Mouse (Mus musculus) E14TG2a.4 (cell line): ENCODE measurements around the gene Haghl.

ENCODE experiments used
- CTCF ChIP-seq: conservative IDR thresholded peaks from 2 replicates; pipeline ENCODE4 v1.5.1; 2014; ENCODE audit warnings: low read length
- NANOG ChIP-seq: IDR thresholded peaks from 2 replicates; pipeline ENCODE4 v1.6.1; 2014; ENCODE audit warnings: borderline replicate concordance, low read length, mixed read lengths
- POU5F1 ChIP-seq: IDR thresholded peaks from 2 replicates; pipeline ENCODE4 v1.6.1; 2014; ENCODE audit warnings: low read length, borderline replicate concordance

DNA sequence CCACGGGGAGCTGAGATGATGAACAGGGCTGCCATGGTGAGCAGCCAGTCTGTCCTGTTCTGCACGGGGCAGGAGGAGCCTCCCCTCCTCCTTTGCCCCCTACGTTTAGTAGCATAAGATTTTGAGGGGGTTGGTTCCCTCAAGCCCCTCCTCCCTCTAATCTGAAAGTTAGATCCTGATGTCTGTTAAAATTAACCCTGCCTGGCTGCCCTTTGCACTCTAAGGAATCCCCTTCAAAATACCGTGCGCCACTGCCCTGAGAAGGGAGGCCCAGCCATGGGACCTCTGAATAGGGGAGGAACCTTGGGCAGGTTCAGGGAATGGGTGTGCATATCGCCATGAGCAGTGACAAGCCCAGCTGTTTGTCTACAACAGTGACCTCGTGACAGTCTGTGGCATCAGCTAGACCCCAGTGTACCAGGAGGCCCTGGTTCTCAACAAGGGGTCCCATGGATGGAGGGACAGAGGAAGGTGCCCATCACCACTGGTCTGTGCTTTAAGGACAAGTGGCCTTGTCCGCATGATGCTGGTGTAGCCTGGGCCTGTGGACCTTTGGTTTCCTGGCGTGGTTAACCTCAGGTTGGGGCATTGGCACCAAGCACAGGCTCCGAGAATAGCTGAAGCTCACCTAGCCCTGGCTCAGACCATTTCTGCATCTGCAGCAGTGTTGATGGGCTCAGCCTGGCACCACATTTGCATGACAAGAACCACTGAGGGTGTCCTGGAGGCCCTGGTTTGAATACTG lies 10.0 kb downstream of the Haghl start:
- TF ChIP-seq CTCF (no peak), NANOG (no peak), POU5F1 (no peak)
